Mouse (Mus musculus) forebrain, embryonic 16.5 days (tissue): Measurements from ENCODE around the gene Msmo1. TPM values are rescaled to one million over a fixed set of nuclear protein-coding genes. Genes with fewer than 3 reads are reported as not detected.

Experiments
- ATAC-seq: fragments of 200-750 bp; cut with Nextera tagmentation; 2 replicates; pipeline ENCODE4 v1.8.0; 2017; ENCODE audit warnings: mild to moderate bottlenecking, moderate library complexity
- H3K27ac ChIP-seq: fragments of 300-500 bp; sonication (generic); 2 replicates; pipeline ENCODE4 v1.5.1; 2014; ENCODE audit warnings: low read length, control low read depth
- H3K27me3 ChIP-seq: fragments of 300-500 bp; sonication (generic); replicated peaks from 2 replicates; pipeline ENCODE4 v1.6.1; 2014; ENCODE audit warnings: low read length; ENCODE audit not compliant: control insufficient read depth, insufficient read depth
- H3K36me3 ChIP-seq: fragments of 300-500 bp; sonication (generic); 2 replicates; pipeline ENCODE4 v1.6.1; 2014; ENCODE audit not compliant: control insufficient read depth, insufficient read depth
- H3K4me1 ChIP-seq: fragments of 300-500 bp; sonication (generic); replicated peaks from 2 replicates; pipeline ENCODE4 v1.6.1; 2014; ENCODE audit warnings: low read length; ENCODE audit not compliant: control insufficient read depth, insufficient read depth
- H3K4me2 ChIP-seq: fragments of 300-500 bp; sonication (generic); 2 replicates; pipeline ENCODE4 v1.6.1; 2014; ENCODE audit warnings: mild to moderate bottlenecking, low read length, control low read depth
- H3K4me3 ChIP-seq: fragments of 300-500 bp; sonication (generic); replicated peaks from 2 replicates; pipeline ENCODE4 v1.5.1; 2014; ENCODE audit warnings: mild to moderate bottlenecking, low read length, control low read depth
- H3K9ac ChIP-seq: fragments of 300-500 bp; sonication (generic); replicated peaks from 2 replicates; pipeline ENCODE4 v1.6.1; 2014; ENCODE audit warnings: low read depth, low read length, control low read depth
- H3K9me3 ChIP-seq: fragments of 300-500 bp; sonication (generic); 2 replicates; pipeline ENCODE4 v1.6.1; 2016; ENCODE audit warnings: low read length; ENCODE audit not compliant: control insufficient read depth
- WGBS: fragments of 180-500 bp; shearing (Covaris S2); extraction: QIAGEN DNeasy Blood & Tissue Kit; methylation state at CpG from one replicate; pipeline ENCODE4 v1.1.7; 2014; 5-methylcytosine and 5-hydroxymethylcytosine counted together
- polyA plus RNA-seq: library from polyadenylated mRNA; unstranded; fragments of >200 nt; fragmentation: Nextera tagmentation; extraction: Ambion mirVana; gene quantifications from 2 replicates; pipeline ENCODE4 v1.2.1, GENCODE M21; 2015

Gene Msmo1
- polyA plus RNA-seq, 1 experiment from 2014 or later = 155 TPM

DNA sequence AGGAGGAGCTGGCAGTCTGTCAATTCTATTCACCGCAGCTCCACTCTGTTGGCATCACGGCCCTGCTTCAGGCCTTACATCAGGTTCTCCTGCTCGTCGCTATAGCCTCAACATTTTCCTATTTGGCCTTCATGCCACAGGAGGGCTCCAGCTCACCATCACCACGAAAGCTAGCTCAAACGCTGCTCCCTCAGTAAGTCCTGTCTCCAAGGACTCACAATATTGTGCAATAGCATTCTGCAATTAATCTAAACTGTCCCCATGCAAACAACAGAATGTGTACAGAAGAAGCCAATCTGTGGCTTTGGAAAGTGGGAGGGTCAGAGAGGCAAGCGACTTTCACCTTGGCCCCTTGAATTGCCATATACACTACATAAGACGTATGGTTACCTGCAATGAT is 27.8 kb upstream of the Msmo1 start:
- H3K4me1 ChIP-seq = peaks cover 2% of the 10 kb centered on the region
- no peaks in the 10 kb centered on the region for H3K27me3 ChIP-seq
- 41% methylated on average over 8 of the region's 8 CpGs for WGBS
- no peak overlapping the region for H3K4me2 ChIP-seq
- no peak overlapping the region for H3K9ac ChIP-seq
- H3K36me3 ChIP-seq = peaks cover 2% of the 10 kb centered on the region; the same call in 1 of the 2 replicates
- no peaks in the 10 kb centered on the region for H3K9me3 ChIP-seq
- no peak overlapping the region for H3K27ac ChIP-seq
- no peak overlapping the region for H3K4me3 ChIP-seq
- peak; percentile 70 for ATAC-seq

DNA sequence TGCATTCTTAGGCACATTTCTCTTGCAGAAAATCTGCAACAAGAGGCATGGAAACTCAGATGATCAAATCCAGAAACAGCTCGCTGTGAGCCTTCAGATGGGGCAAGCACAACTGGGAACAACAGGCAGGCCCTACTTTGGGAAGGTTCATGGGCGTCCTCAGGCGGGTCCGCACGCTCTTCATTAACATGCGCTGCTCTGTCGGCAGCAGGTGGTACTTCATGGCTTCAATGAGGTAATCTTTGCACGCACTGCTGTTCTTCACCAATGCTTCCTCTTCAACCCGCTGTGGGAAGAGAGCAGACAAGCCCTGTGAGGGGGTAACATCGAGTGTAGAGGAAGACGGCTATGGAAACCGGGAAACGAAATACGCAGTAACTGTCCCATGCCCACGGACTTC is 24.4 kb upstream of the Msmo1 start:
- Histone ChIP-seq H3K9ac (no peak overlapping the region), H3K36me3 (peaks cover 5% of the 10 kb centered on the region; the same call in 1 of the 2 replicates), H3K4me1 (peaks cover 2% of the 10 kb centered on the region), H3K4me2 (no peak overlapping the region), H3K27ac (no peak overlapping the region), H3K4me3 (no peak overlapping the region), H3K27me3 (no peaks in the 10 kb centered on the region), H3K9me3 (no peaks in the 10 kb centered on the region)
- 93% methylated on average over 15 of the region's 15 CpGs for WGBS
- ATAC-seq = no peak

DNA sequence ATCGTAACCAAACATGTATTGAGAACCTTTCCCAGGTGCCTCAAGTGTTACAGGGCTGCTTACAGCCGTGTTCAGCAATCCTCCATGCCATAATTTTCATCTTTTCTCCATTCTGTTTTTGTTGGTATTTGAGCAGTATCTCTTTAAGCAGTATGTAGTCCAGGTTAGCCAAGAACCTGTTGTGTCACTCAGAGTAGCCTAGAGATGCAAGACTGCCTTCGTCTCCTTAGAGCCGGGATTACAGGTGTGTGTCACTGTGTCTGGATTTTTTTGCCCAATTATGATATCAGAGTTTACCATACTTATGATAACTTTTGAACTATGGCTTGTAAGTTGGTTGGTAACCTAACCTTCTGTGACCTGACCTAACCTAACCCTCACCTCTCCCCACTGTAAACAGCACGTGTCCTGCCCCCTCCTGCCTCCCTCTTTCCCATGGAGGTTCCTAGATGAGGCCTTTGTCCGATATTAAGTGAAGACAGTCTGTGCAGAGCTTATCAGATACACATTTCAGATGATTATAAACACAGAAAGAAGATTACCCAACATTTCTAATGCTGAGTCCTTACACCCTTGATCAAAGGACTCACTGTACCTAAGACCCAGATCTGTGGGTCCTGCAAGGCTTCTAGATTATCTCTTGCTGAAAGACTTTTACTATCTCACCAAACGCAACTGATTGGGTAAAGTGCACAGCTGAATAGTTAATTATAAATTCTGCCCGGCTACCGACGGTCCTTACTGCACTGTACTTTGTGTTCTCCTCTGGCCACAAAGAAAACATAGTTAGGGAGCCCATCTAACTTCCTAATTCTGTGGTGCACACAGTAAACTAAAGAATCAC is 12.8 kb upstream of the Msmo1 start:
- Histone ChIP-seq H3K27me3 (no peaks in the 10 kb centered on the region), H3K36me3 (peaks cover 8% of the 10 kb centered on the region; the same call in 1 of the 2 replicates), H3K4me2 (no peak overlapping the region), H3K27ac (no peak overlapping the region), H3K4me3 (no peak overlapping the region), H3K4me1 (no peaks in the 10 kb centered on the region), H3K9ac (no peak overlapping the region), H3K9me3 (no peaks in the 10 kb centered on the region)
- no peak for ATAC-seq
- 78% methylated on average over 10 of the region's 10 CpGs for WGBS

DNA sequence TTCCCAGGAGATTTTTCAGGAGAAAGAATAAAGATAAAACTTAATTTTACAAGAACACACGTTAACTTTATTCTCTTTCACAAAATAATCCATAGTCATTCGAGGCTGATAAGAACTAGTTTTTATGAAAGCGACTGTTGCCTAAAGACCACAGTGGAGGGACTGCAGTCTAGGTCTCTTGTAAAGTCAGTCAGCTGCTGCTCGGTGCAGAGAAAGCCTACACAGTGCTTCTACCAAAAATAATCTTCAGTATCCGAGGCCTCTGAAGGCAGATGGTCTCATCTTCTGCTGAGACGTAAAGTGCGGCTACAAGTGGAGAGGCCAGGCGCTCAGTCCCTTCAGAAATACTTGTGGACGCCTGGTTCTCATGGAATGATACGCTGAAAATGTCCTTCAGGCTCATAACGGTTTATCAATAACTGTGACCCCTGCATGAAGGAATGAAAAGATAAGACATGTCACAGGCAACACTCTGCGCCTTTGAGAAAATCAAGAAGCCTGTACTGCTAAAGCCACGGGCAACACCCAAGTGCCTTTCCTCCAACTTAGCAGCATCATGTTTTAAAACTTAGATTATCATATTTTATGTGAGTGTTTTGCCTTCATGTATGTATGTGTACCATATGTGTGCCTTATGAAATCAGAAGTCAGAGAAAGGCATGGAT is 7.1 kb upstream of the Msmo1 start:
- no peak overlapping the region for H3K4me3 ChIP-seq

DNA sequence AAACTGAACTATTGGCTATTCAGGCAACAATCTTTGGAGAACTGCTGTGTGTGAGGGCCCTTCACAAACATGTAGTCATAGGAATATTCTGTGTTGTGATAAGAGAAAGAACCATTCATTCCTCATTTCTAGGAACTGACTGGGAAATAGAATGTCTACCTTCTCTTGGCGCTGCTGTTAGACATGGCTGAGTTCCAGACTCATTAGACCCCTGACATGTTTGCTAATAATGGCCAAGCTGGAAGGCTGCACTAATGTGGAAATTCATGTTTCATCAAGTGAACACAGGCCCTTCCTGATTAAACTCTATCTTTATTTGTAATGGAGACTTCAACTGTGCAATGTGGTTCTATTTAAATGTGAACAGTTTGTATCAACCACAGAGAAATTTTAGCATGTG is 5.3 kb upstream of the Msmo1 start:
- H3K27me3 ChIP-seq = no peaks in the 10 kb centered on the region
- peaks cover 3% of the 10 kb centered on the region for H3K4me1 ChIP-seq
- no peak overlapping the region for H3K4me2 ChIP-seq
- WGBS = 21% methylated on average over 1 of the region's 1 CpGs
- H3K9me3 ChIP-seq = no peaks in the 10 kb centered on the region
- no peak overlapping the region for H3K4me3 ChIP-seq
- H3K27ac ChIP-seq = no peak overlapping the region
- ATAC-seq = no peak; the same call in 1 of the 2 replicates
- H3K36me3 ChIP-seq = no peaks in the 10 kb centered on the region
- no peak overlapping the region for H3K9ac ChIP-seq

More for the DNA sequence above, 7.1 kb upstream of the Msmo1 start:
- no peaks in the 10 kb centered on the region for H3K4me1 ChIP-seq
- H3K27ac ChIP-seq = no peak overlapping the region
- no peak overlapping the region for H3K9ac ChIP-seq
- H3K36me3 ChIP-seq = no peaks in the 10 kb centered on the region
- no peak for ATAC-seq
- no peaks in the 10 kb centered on the region for H3K27me3 ChIP-seq
- H3K9me3 ChIP-seq = no peaks in the 10 kb centered on the region
- WGBS = 95% methylated on average over 13 of the region's 13 CpGs
- H3K4me2 ChIP-seq = no peak overlapping the region

DNA sequence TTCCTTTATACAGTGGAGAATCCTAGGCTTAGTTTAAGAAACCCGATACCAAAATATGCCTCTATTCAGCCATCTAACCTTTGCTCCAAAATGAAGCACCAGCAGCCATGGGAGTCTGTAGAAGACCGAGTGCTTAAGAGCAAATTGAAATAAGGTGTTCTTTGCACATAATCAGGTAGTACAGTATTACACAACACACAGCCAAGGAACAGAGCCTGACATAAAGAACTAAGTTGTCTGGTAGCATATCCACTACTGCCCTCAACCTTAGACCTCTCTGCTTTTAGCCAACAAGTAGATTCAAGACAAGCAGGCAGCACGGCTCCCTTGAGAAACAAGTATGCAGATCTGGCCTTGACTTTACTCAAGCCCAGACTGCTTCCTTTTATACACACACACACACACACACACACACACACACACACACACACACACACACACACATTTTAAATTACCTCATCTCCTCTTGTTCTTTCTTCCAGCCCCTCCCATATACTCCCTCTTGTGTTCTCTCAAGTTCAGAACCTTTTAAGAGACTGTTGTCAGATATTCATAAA is 3.3 kb upstream of the Msmo1 start:
- peaks cover 12% of the 10 kb centered on the region for H3K4me1 ChIP-seq
- H3K27me3 ChIP-seq = no peaks in the 10 kb centered on the region
- H3K36me3 ChIP-seq = no peaks in the 10 kb centered on the region
- no peak overlapping the region for H3K27ac ChIP-seq
- H3K9me3 ChIP-seq = no peaks in the 10 kb centered on the region
- H3K4me2 ChIP-seq = no peak overlapping the region
- no peak for ATAC-seq
- H3K4me3 ChIP-seq = no peak overlapping the region
- no peak overlapping the region for H3K9ac ChIP-seq
- WGBS = 89% methylated on average over 3 of the region's 3 CpGs

DNA sequence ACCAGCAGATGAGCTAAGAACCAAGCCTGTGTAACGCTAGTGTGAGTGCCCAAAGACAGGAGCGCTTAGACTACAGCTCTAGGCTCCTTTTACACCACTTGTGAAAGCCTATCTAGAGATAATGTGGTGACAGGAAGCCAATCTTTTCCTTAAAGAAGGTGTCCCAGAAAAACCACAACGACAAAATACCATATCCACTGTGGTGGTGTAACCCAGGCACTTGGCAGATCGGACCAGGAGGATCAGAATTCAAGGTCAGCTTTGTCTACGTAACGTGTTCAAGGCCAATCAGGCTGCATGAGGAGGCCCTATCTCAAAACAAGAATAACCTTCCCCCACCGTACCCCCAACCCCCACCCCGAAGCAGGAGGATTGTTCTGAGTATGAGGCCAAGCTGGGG is 1.6 kb upstream of the Msmo1 start:
- H3K9me3 ChIP-seq = no peaks in the 10 kb centered on the region
- WGBS = 90% methylated on average over 8 of the region's 8 CpGs
- no peak overlapping the region for H3K4me2 ChIP-seq
- H3K4me1 ChIP-seq = peaks cover 24% of the 10 kb centered on the region
- H3K36me3 ChIP-seq = peaks cover 6% of the 10 kb centered on the region
- no peak overlapping the region for H3K4me3 ChIP-seq
- H3K27ac ChIP-seq = no peak overlapping the region
- H3K27me3 ChIP-seq = no peaks in the 10 kb centered on the region
- H3K9ac ChIP-seq = no peak overlapping the region
- ATAC-seq = no peak

DNA sequence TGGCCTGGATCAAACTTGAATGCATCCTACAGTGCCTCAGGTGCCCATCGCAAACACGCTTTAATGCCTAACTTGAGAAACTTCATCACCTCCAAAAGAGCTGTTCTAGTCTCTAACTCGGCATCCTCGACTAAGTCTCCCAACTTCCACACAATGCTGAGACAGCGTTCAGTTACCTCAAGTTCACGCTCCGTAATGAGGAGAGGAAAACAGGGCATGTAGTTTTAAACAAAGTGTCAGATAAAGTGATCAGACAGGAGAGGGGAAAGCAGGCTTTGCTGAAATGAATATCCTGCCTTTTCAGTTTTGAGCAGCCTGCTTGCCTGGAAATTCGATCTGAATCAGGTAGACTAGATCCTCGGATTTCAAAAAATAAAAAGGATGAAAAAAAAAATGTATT is 996 bp downstream of the Msmo1 start:
- no peaks in the 10 kb centered on the region for H3K27me3 ChIP-seq
- peaks cover 33% of the 10 kb centered on the region for H3K4me1 ChIP-seq
- peaks cover 7% of the 10 kb centered on the region for H3K36me3 ChIP-seq
- H3K9me3 ChIP-seq = no peaks in the 10 kb centered on the region
- peak overlapping the region; percentile 58 for H3K4me3 ChIP-seq
- H3K4me2 ChIP-seq = peak overlapping the region; percentile 76
- H3K9ac ChIP-seq = peak overlapping the region; percentile 65
- no peak for ATAC-seq
- no peak overlapping the region; the same call in 1 of the 2 replicates for H3K27ac ChIP-seq
- WGBS = 3% methylated on average over 9 of the region's 9 CpGs

DNA sequence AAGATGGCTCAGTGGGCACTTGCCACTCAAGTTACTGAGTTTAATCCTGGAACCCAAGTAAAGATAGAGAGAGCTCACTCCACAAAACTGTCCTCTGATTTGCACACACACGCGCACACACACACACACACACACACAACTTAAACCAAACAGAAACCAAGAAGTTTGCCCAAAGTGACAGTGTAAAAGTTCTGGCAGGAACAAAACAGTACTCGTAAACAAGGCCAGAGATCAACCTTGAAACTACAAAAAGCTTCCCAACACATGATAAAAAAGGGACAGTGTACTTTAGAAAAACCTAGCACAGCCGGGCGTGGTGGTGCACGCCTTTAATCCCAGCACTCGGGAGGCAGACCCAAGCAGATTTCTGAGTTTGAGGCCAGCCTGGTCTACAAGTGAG is 5.4 kb downstream of the Msmo1 start:
- 90% methylated on average over 7 of the region's 7 CpGs for WGBS
- no peak for ATAC-seq
- Histone ChIP-seq H3K4me1 (peaks cover 30% of the 10 kb centered on the region), H3K9ac (no peak overlapping the region), H3K9me3 (no peaks in the 10 kb centered on the region), H3K36me3 (peaks cover 35% of the 10 kb centered on the region), H3K4me2 (no peak overlapping the region), H3K27me3 (no peaks in the 10 kb centered on the region), H3K27ac (no peak overlapping the region), H3K4me3 (no peak overlapping the region)
